Mouse (Mus musculus): ENCODE results near the gene Prima1.

Gene Prima1

DNA sequence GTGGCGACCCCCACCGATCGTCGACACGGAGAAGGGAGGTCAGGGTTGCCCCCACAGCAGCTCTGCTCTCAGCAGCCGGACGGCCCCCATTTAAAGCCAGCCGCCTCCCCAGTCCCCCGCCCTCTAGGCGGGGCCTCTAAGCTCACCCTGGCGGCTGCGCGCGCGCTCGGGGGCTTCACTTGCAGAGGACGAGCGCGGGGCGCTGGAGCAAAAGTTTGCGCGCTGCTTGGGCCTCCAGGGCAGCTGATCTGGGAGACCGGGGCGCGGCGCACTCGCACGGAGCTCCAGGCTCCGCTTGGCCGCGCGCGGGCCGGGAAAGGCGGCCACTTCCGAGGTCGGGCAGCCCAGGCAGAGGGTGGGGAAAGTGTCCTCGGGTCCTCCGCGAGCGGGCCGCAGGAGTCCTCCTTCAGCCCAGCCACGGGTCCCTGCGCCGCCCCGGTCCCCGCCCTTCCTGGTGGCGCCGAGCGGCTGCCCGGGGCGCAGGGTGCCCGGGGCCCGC, at the start of gene Prima1:
Prima1 (minus strand) TSS at position 68 of the 499 bp plus-strand sequence.
- peak; percentile 40 to 44 for DNase-seq

DNA sequence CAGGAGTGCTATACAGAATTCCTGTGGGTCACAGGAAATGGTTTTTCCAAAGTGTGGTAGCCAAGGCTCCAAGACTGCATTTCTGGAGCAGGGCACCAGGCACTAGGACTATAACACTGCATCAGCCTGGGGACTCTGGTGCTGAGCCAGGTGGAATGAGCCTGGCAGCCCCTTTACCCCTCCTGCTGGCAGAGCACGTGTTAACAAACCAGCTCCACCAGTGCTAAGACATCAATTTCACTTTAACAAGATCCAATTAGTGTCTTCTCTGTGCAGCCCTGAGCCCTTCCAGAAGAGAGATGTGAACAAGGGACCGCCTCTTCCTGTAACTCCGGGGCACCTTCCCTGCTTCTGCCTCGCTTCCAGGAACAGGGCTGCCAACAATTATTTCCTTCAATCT, 45.3 kb upstream of the Prima1 start:
- DNase-seq, result no peak

DNA sequence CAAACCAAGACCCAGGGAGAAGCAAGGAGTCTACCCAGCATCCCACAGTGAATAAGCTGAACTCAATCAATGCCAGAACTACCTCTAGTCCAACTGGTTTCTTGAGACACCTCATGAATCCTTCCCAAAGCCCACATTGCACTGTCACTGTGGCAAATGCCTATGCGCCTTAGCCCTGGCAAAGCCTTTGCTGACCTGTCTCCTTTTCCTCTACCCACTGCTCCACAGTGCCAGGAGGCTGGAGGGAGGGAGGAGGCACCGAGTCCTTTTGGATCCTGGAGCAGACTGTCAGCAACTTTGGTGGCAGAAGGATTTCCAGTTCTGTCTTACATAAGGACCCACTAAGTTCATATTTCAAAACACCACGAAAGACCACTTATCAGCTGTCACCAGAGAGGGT, 41.5 kb upstream of the Prima1 start:
- DNase-seq, result peak; percentile 66 to 73

DNA sequence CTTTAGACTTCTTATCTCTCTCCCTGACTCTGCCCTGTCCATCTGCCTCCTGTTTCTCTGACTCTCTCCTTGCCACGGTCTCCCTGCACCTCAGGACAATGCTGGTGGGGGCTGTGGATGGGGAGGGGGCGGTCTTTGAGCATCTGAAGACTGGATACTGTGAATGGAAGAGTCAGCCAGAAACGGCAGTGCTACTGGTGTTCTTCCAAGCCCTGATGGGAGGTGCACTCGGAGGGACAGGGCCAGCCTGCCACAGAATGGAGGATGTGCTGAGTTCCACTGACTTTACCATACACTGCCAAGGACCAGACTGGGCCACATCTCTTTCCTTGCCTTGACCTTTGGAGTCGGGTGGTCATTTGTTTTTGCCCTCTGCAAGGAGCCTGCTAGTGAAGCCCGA, 41.0 kb upstream of the Prima1 start:
- DNase-seq, result no peak

DNA sequence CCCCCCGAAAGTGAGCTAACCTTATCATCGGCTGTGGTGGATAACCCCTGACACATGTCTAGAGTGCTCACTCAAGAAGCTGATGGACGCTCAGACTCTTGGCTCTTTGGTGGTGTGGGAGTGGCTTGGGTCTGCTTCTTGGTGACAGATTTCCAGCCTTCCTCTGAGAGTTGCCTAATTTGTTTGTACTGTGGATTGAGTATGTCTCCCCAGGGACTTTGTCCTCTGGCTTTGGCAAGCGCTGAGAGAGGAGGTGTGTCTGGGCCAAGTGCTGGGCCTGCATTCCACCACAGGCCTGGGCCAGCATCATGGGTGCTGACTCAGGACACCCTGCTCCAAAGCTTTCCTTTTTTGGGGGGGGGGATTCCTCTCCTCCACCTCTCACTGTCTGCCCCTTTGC, 40.0 kb upstream of the Prima1 start:
- DNase-seq, result peak; percentile 83 to 91

DNA sequence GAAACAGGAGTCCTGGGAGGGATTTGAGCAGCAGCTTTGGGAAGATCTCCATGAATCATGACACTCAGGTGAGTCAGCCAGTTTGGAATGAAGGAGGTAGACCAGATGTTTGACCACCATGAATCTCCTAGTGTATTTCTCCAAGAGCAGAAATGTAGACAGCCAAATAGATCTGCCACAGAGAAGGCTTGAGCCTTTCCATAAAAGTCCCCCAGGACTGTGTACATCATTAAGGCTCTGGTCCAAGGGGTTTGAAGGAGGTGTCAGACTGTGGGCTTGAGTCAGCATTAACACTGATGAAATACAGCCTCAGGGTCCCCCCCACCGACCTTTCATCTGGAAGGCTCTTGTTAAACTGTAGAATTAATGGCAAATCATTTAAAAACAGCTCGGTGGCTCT, 39.5 kb upstream of the Prima1 start:
- DNase-seq, result no peak

DNA sequence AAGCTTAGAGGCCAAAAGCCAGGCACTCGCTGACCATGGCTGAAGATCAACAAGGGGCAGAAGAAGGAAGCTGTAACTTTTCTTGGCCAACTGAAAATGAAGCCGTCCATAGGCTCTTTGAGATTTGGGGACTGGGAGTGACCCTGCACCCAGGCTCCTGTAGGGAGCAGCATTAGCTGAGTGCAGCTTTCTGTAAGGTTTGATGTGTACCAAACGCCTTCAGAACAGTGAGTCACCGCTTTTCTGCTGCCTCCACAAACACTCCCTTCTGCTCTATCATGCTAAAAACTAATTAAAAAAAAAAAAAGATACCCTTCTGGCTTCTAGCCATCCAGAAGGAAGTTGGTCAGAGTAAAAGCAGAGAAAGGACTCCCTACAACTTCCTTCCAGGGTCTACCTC, 34.5 kb upstream of the Prima1 start:
- DNase-seq, result no peak

DNA sequence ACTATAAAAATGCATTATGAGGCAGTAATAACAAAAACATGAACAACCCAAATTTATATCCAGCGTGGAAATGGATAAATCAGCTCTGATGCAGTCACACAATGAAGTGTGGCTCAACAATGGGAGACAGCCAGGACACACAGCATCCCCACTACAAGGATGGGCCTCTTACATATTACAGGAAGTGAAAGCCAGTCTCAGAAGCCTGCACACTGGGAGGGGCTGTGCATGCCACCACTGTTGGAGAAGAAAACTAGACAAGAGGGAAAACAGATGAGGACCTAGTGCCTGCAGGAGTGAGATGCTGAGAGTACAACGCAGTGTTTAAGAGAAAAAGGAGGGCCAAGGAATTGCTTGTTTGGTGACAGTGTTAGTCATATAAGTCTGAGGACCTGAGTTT, 31.8 kb upstream of the Prima1 start:
- no peak for DNase-seq

DNA sequence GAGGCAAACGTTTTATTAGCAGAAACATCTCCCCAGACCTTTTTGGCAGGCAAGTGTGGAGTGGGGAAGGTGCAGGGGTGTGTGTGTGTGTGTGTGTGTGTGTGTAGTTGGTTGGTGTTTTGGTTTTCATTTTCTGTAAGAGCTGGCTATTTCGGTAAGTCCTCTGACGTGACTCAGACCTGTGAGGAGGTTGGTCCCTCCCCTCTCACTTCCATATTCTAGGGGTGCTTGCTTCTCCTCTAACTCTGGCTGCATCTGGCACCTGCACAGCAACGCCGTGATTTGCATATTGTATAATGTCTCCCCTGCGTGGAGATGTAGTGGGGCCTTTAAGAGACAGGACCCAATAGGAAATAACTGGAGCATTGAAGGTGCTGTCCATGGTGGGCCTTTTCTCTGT, 31.1 kb upstream of the Prima1 start:
- no peak for DNase-seq

DNA sequence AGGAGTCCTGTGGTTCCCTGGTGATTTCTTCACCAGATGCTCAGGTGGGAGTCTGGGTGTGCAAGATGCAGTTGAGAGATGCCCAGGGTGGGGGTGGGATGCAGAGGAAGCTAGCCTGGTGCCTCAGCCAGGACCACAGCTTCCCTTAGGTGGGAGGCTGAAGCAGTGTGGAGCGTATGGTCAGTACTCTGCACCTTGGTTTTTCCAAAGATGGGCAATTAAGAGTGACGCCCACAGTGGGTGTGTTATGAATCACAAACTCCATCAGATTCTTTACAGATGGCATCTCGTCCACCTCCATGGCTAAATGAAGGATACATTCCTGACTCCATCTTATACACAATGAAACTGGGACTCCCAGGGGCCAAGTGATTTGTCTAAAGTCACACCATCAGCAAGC, 30.2 kb upstream of the Prima1 start:
- no peak for DNase-seq

DNA sequence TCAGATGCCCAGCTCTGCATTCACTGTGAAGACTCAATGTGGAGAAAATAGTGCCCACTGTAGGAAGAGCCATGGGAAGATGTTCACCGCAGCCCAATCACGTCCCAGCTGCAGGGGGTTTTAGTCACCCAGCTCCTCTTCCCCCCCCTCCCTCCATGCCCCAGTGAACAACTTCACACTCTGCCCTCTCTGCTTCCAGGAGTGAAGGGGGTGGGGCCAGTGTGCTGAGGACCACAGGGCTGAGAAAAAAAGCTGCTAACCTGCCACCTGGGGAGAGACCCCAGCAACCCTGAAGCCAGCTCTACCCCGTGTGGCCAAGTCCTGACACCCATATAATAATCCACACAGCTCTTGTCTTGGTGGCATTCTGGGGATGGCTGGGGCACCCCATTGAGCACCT, 24.7 kb upstream of the Prima1 start:
- no peak for DNase-seq

DNA sequence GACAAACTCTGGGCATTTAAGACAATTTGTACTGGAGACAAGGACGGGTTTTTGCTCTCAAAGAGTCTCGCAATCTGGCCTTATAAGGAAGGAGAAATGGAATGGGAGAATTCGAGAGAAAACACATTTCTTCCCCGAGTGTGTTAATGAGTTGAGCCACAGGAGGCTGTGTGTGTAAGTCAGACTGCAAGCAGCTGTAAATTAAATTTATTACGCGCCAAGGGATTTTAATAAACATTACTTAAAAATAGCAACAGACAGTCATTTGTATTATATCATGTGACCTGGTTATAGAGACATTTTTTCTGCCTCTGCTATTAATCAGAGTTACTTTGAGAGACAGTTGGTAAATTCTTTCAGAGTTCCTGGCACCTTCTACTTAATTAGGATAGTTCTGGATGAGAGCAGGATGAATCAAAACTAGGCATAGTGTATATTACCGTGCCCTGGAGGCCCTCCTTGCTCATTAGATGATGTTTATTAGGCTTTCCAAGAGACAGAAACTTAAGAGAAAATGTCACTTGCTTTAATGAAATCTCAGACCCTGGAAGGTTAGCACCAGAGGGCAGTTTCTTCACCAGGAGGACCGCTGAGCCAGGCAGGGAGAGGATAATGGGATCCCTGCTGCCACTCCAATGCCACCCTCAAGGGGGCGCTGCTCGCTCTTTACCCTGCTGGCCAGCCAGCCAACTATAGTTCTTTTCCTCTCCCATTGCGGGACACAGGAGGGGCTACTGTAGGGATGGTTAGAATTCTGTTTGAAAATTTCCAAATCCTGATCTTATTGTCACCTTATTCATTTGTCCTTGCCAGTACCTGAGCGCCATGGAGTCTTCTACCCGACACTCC, 20.3 kb upstream of the Prima1 start:
- DNase-seq, result peak; percentile 32 to 56

DNA sequence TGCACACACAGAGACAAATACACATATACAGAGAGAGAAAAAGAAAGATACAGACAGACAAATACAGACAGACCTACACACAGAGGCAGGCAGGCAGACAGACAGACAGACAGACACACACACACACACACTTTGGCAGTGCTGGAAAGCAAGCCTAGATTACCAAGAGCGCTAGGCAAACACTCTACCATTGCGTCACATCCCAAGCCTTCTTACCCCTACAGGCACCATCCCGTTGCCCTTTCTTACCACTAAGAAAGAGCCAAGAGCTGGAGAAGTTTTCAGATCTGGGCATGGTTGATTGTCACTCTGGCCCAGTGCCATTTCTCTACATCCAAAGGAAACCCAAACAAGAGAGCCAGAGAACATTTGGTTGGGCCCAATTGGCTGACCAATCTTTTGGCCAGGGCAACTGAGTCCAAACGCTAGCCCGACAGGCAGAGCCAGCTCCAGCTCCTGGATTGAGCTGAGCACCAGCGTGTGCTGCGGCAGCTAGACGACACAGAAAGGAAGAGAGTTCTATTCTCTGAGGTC, 11.0 kb upstream of the Prima1 start:
- DNase-seq, result no peak

DNA sequence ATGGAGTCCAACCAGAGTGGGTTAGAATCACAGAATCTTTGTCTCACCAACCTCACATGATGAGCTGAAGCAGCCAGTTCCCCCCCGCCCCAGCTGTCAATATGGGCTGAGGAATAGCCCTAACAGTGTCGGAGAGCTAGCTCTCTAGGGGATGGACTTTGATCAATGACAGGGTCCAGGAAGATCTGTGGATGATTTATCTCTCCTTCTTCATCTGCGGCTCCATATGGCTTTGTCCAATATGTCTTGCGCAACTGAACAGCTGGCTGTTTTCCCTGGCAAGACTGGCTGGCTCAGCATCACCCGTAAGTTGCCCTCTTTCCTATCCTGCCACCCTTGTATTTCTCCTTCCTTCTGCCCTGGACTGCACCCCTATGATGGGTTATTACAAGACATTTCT, 9.2 kb upstream of the Prima1 start:
- peak in 1 of 2 experiments; percentile 48 for DNase-seq

DNA sequence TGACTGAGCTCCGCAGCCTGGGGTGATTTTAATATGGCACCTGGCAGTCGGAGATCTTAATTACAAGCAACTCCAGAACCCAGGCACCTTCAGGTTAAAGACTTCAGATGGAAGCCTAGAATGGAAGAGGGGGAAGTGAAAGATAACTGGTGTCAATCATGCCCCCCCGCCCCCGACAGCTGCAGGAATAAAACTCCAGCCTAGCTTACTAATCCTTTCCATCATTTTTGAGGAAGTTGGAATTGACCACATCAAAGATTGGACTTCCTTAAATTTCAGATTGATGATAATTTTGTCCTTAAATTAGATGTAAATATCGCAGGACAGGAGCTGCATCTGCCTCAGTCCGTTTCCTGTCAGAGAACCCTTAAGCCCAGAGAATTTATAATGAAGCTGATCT, 8.4 kb upstream of the Prima1 start:
- no peak for DNase-seq

DNA sequence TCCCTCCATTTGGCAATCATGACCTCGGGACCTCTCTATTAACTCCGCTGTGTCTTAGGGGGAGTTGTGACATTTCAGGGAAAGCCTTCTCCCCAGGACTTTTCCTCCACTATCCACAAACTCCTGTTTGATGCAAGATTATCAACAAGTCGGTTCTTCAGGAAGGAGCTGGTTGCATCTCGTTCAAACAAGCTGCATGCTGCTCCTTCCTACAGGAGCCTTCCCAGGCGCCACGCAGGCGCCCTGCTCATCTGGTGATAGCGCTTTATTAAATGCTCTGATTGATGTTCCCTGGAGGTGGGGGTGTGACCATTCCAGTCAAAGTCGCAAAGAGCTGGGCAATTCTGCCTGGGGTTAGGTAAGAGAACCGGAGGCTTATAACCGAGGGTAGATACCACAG, 1.1 kb upstream of the Prima1 start:
- DNase-seq, result no peak

DNA sequence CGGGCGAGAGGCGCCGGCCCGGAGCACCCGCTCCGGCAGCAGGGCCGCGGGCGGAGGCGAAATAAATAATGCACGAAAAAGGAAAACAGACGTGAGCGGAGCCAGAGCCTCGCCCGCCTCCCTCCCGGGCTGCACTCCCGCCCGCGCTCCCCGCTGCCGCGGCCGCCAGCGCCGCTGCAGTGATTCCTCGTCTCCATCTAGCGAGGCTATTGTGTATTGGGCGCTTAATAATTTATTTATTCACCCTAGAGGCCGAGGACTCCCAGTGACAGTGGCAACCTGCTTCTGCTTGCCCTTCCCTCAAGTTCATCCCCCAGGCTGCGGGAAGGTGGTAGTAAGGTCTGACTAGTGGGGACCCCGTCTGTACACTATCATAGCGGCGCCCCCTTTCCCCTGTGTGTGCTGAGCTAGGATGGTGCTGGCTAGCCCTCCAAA, 658 bp upstream of the Prima1 start:
- peak; percentile 34 to 51 for DNase-seq

DNA sequence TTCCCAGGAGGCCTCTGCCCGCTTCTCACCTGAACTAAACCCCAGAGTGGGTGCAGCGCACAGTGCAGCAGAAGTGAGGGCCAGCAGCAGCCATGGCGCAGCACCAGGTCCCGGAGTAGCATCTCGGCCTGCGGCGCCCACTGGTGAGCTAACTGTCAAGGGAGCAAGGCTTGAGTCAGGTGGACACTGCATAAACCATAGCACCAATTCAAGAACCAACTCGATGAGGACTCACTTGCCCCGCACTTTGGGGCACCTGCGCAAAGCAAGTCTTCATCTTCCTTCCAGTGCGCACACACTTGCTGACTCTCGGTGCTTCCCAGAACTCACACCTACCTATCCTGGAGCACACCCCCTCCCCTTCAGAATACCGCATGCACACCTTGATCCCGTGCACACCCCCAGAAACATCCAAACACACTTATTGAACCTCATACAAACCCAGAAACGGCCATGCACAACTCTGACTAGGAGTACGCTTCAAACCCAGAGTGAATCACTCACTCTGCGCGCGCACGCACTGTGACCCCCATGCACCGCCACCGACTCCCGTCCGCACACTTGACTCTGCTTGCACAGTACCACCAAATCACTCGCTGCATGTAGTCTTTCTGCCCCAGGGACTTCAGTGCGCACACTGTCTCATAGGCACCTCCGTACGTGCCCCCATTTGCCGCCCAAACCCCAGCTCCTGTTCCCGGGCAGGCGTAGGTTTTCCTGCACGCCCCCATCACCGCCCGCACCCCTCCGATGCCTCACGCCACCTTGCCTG, 453 bp downstream of the Prima1 start:
- no peak for DNase-seq

DNA sequence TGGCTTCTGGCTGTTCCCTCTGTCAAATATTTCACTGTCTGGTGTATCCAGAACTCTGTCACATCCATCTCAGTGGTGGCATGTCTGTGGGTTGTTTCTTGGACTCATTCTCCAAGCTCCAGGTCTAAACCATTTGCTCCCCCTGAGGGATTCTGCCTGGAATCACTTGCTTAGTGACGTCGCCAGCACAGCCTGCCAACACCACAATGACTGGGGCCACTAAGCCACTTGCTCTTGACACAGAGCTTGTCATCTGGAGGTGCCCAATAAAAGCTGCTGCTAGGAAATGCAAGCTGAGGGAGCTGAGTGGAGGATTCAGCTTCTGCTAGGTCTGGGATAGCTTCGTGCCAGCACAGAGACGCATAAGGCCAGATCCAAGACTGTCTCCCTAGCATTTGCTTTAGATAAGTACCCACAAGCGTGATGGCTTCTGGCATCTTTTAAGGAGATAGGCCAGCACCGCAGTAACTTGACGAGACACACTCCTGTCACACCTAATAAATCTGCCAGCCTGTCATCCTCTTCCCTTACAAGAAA, 3.0 kb downstream of the Prima1 start:
- no peak for DNase-seq

DNA sequence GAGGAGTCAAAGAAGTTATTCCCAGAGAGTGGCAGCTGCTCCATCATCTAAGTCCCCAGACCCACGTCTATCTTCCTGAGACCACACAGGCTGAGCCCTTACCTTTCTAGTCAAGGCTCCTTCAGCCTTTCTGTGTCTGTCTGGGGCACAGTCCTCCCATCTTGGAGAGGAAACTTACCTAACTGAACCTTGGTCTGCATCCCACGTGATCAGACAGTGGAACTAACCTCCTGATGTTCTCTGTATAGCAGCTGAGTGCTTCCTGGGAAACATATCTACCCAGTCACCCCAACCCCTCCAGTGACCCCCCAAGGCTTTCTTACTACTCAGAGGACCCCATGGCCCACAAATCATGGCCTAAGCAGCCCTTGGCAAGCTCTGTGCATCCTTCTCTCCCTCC, 6.1 kb downstream of the Prima1 start:
- peak; percentile 49 to 55 for DNase-seq

DNA sequence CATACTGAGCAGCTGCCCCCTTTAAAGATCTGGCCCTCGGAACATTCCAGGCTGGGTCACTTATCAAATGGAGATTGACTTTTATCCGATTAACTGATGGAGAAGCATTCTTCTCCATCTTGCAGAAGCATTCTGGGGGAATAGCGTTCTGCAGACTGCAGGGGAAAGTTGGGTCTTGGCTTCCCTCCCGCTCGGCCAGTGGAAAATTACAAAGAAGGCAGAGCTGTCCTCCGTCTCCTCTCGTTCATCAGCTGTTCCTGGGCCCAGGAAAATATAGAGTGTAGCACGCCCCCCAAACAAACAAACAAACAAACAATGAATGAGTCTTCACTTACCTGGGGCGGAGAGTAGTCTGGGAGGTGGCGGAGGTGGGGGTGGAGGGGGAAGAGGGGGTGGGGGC, 6.7 kb downstream of the Prima1 start:
- peak in 1 of 2 experiments; percentile 41 for DNase-seq

DNA sequence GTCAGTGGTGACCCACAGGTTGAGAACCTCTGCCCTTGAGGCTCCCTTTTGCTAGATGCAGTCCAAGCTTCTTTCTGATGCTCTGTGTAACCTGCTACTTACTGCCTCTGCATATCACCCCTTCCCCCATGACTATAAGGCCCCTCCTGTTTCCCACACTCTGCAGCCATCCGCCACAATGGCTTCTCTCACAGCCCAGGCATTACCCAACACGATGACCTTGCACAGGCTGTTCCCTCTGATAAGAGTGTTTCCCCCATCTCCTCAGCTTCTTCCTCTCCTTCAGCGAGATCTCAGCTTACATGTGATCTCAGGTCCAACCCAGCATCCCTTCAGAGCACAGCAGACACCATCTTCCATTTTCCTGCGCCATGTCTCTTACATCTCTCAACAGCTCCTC, 12.9 kb downstream of the Prima1 start:
- DNase-seq, result no peak

DNA sequence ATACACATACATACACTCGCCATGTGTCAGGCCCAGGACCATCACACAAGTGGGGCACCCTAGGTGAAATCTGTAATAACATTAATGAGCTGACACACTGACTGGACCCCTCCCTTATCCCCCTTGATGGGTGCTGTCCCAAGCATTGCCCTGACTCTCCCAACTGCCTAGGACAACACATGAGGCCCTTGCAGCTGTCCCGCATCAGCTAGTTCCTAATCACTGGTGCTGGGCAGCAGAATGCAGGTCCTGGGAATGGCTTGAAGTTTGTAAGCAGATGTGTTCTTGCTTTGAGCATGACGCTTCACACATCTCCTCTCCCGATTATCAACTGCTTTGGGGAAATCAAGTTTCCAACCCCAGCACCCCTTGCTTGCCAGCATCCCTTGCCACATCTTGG, 15.8 kb downstream of the Prima1 start:
- DNase-seq, result no peak

DNA sequence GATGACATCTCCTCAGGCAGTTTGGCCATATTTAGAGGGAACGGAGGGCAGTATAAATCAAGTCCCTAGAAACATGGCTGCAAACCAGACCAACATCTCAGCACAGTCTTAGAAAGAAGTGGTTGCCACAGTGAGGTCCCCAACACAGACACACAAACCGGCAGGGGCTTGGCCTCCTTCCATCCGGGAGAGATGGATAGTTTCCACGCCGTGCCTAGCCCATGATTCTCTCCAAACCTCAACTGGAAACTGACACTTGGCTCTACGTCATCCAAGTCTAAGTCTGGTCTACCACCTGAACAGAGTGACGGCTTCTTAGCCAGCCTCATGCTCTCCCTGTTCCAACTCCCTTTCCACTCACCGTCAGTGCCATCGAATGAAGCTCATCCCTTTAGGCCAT, 18.3 kb downstream of the Prima1 start:
- DNase-seq, result no peak
